Mouse (Mus musculus) heart, adult 2 months (tissue): ENCODE data around the gene Brip1. TPM values are rescaled to one million over a fixed set of nuclear protein-coding genes. Genes with fewer than 3 reads are reported as not detected.

Source experiments
- DNase-seq, 2 experiments: peaks; one replicate each; pipeline ENCODE4 v3.0.0; 2021
- H3K27ac ChIP-seq: fragments of 200-600 bp; 2 replicates; pipeline ENCODE4 v1.8.1; 2022
- H3K27me3 ChIP-seq: fragments of 200-500 bp; 2 replicates; pipeline ENCODE4 v1.6.1; 2012; ENCODE audit warnings: mild to moderate bottlenecking, low read length, inconsistent platforms, mixed read lengths; ENCODE audit not compliant: control insufficient read depth, insufficient read depth
- H3K36me3 ChIP-seq: fragments of 200-500 bp; 2 replicates; pipeline ENCODE4 v1.6.1; 2012; ENCODE audit warnings: low read length, inconsistent platforms; ENCODE audit not compliant: control insufficient read depth, insufficient read depth
- H3K4me1 ChIP-seq: fragments of 200-500 bp; 2 replicates; pipeline ENCODE4 v1.6.1; 2011; ENCODE audit warnings: low read length; ENCODE audit not compliant: control insufficient read depth, insufficient read depth
- H3K4me3 ChIP-seq: fragments of 200-600 bp; 2 replicates; pipeline ENCODE4 v1.8.1; 2022
- H3K79me2 ChIP-seq: fragments of 200-500 bp; replicated peaks from 2 replicates; pipeline ENCODE4 v1.6.1; 2012; ENCODE audit warnings: mild to moderate bottlenecking, inconsistent platforms, low read length, moderate library complexity, mixed read lengths; ENCODE audit not compliant: control insufficient read depth, insufficient read depth
- H3K9ac ChIP-seq: fragments of 200-500 bp; 2 replicates; pipeline ENCODE4 v1.6.1; 2012; ENCODE audit warnings: low read depth, mild to moderate bottlenecking, control low read depth, inconsistent platforms, low read length, mixed read lengths
- CTCF ChIP-seq: fragments of 200-600 bp; IDR thresholded peaks from 2 replicates; pipeline ENCODE4 v1.8.1; 2022; ENCODE audit warnings: antibody characterized with exemption, mild to moderate bottlenecking, moderate library complexity
- EP300 ChIP-seq: fragments of 200-500 bp; IDR thresholded peaks from 2 replicates; pipeline ENCODE4 v1.6.1; 2011; ENCODE audit warnings: low read depth, low read length, control low read depth; ENCODE audit not compliant: insufficient read depth
- POLR2A ChIP-seq: fragments of 200-500 bp; IDR thresholded peaks from 2 replicates; pipeline ENCODE4 v1.6.1; 2011; ENCODE audit warnings: mild to moderate bottlenecking, low read depth, low read length, control low read depth; ENCODE audit not compliant: insufficient read depth
- WGBS: fragments of 180-500 bp; shearing (Covaris S2); methylation state at CpG from one replicate; pipeline ENCODE4 v1.1.7; 2018; 5-methylcytosine and 5-hydroxymethylcytosine counted together
- intact Hi-C: fragments of 180-260 bp; cut with DNase I; formaldehyde crosslinking; loops from one replicate; pipeline ENCODE4 v1.15.1; 2025
- polyA plus RNA-seq: library from polyadenylated mRNA; depleted of rRNA; stranded (reverse); fragments of >200 nt; gene quantifications from 2 replicates; pipeline ENCODE4 v1.2.3, GENCODE M21; 2012
- total RNA-seq, 2 experiments: library from RNA; stranded (reverse); gene quantifications; 2 replicates each; pipeline ENCODE4 v1.2.3; 2021

Brip1 gene
- total and polyA plus RNA-seq, 3 experiments: 0.14 to 0.64 (median 0.39) TPM

DNA sequence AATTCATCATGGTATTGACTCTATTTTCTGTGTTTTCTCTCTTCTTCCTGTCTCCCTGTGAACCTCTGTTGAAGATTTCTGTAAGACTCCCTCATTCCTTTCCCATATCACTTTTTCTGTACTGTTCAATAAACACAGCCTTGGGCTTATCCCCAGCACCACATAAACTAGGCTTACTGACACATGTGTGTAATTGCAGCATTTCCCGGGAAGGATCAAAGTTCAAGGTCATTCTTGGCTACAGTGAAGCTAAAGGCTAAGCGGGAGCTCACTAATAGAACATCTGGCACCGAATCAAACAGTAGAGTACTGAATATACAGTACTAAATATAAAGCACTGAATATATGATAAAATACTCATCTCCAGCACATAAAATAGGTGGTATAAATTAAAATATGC is 25.2 kb downstream of the Brip1 start:
- H3K4me3 ChIP-seq: no peak overlapping the region
- H3K79me2 ChIP-seq: no peaks in the 10 kb centered on the region
- DNase-seq: no peak
- no peaks in the 10 kb centered on the region for H3K27me3 ChIP-seq
- H3K4me1 ChIP-seq: no peaks in the 10 kb centered on the region
- no peak overlapping the region for H3K9ac ChIP-seq
- H3K27ac ChIP-seq: no peak overlapping the region
- TF ChIP-seq CTCF (no peak), POLR2A (no peak), EP300 (no peak)
- 81% methylated on average over 3 of the region's 3 CpGs for WGBS
- no peaks in the 10 kb centered on the region for H3K36me3 ChIP-seq
- intact Hi-C loops: loop anchor here (10.0 kb wide), 1 partner anchor 101 kb away; no protein-coding TSS in a partner anchor

- intact Hi-C loops: loop anchor here (5.0 to 10.0 kb wide), 5 partner anchors 99 to 792 kb away; no protein-coding TSS in a partner anchor
- DNase-seq: peak; percentile 38 to 60
- WGBS: 46% methylated on average over 2 of the region's 2 CpGs
These were observed 26.8 kb downstream of the Brip1 start for GRCm38 (mm10) chr11:86174173-86174572.

DNA sequence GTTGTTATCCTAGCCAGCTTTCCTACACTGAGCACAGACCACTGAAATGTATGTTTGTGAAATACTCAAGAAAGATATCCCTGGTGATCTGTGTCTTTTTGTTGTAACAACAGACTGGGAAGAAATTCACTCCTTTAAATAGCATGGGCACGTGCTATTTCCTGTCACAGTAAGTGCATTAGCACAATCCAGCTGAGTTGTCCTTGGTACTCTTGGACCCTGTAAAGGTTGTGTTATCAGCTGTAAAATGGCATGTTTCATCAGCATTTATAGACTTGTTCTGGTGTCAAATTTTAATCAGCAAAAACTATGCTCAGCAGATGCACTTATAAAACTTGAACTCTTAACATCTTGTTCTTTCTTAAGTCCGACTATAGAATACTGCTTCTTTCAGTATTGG is 30.2 kb downstream of the Brip1 start:
- Histone ChIP-seq H3K36me3 (no peaks in the 10 kb centered on the region; the same call in 1 of the 2 replicates), H3K27ac (no peak overlapping the region), H3K27me3 (no peaks in the 10 kb centered on the region), H3K9ac (no peak overlapping the region), H3K4me3 (no peak overlapping the region), H3K4me1 (no peaks in the 10 kb centered on the region), H3K79me2 (no peaks in the 10 kb centered on the region)
- no peak for DNase-seq
- WGBS: 55% methylated on average over 2 of the region's 2 CpGs
- TF ChIP-seq POLR2A (no peak), CTCF (no peak), EP300 (no peak)
- intact Hi-C loops: loop anchor here (5.0 to 10.0 kb wide), 5 partner anchors 96 to 788 kb away; no protein-coding TSS in a partner anchor

More at GRCm38 (mm10) chr11:86174173-86174572, 26.8 kb downstream of the Brip1 start:
- TF ChIP-seq POLR2A (no peak), CTCF (peak; percentile 92), EP300 (0 out of 2 replicates have a peak, but pooled peaks have one; percentile 38)
- Histone ChIP-seq H3K27me3 (no peaks in the 10 kb centered on the region), H3K9ac (no peak overlapping the region), H3K27ac (no peak overlapping the region), H3K4me3 (no peak overlapping the region), H3K4me1 (no peaks in the 10 kb centered on the region), H3K36me3 (no peaks in the 10 kb centered on the region; the same call in 1 of the 2 replicates), H3K79me2 (no peaks in the 10 kb centered on the region)

DNA sequence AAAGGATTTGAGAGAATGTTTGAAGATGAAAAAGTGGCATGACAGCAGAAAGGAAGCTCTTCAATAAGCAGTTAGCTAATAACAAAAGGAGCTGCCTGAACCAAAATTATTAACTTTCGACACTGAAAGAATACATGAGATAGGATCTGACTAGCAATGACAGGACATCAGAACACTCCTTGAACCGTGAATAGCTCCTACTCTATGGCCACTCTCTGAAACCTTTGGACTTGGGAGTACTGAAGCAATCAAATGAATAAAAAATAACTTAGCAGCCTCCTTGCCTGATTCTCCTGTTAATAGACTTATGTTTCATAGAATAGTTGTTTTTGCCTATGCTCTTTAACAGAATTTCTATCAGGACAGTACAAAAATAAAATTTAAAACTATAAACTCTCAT is 40.7 kb downstream of the Brip1 start:
- no peaks in the 10 kb centered on the region for H3K4me1 ChIP-seq
- H3K4me3 ChIP-seq: no peak overlapping the region
- no peaks in the 10 kb centered on the region for H3K36me3 ChIP-seq
- H3K9ac ChIP-seq: no peak overlapping the region
- intact Hi-C loops: no loop called here
- no peak for DNase-seq
- H3K27me3 ChIP-seq: no peaks in the 10 kb centered on the region
- no peak overlapping the region for H3K27ac ChIP-seq
- no peaks in the 10 kb centered on the region for H3K79me2 ChIP-seq
- 80% methylated on average over 2 of the region's 2 CpGs for WGBS
- TF ChIP-seq POLR2A (no peak), CTCF (no peak), EP300 (no peak)

DNA sequence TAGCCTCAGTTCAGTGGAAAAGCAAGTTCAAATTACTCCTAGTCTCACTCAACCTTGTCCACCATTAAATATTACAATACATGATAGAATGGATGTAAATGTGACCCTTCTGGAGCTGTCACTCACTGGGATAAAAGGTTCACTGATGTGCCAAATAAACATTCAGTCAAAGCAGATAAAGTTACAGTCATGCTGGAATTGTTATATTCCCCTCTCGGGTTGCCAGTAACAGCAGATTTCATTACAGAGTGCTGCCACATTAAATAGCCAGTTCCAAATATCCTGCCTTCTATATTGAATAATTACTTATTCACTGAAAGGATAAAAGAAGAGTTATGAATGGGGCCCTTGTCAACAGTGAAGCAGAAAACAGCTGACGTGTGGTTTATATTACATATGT is 42.0 kb downstream of the Brip1 start:
- no peaks in the 10 kb centered on the region for H3K27me3 ChIP-seq
- TF ChIP-seq CTCF: no peak
- no peak for TF ChIP-seq EP300
- TF ChIP-seq POLR2A: no peak
- no peak overlapping the region for H3K27ac ChIP-seq
- intact Hi-C loops: no loop called here
- no peak overlapping the region for H3K9ac ChIP-seq
- no peaks in the 10 kb centered on the region for H3K36me3 ChIP-seq
- no peak for DNase-seq
- WGBS: 84% methylated on average over 2 of the region's 2 CpGs
- no peak overlapping the region for H3K4me3 ChIP-seq
- no peaks in the 10 kb centered on the region for H3K79me2 ChIP-seq
- no peaks in the 10 kb centered on the region for H3K4me1 ChIP-seq

DNA sequence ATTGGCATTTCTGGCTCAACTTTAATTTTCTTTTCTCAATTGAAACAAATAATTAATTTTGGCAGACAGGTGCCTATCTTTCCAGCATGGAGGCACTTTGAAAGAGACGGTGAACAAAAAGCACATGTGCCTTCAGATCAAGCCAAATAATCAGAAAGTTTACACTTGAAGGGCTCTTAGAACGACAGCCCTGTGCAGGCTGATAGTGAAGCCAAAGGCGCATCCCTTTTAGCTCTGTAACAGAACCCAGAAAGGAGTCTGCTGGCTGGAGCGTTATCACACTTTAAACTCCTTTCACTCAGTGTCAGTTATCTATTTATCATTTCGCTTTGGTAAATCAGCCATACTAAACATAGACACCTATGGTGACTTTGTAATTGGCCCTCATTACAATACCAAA is 45.4 kb downstream of the Brip1 start:
- WGBS: 80% methylated on average over 5 of the region's 5 CpGs
- H3K9ac ChIP-seq: no peak overlapping the region
- no peaks in the 10 kb centered on the region for H3K27me3 ChIP-seq
- no peaks in the 10 kb centered on the region for H3K36me3 ChIP-seq
- TF ChIP-seq POLR2A (no peak), EP300 (no peak), CTCF (no peak)
- no peaks in the 10 kb centered on the region for H3K4me1 ChIP-seq
- intact Hi-C loops: no loop called here
- H3K4me3 ChIP-seq: no peak overlapping the region
- no peaks in the 10 kb centered on the region for H3K79me2 ChIP-seq
- no peak for DNase-seq
- no peak overlapping the region for H3K27ac ChIP-seq
